Mouse (Mus musculus) ES-CJ7 (cell line): ENCODE measurements around the gene Cpn2.
A peak's percentile ranks its signal among the peaks of the same experiment; 100 is the strongest.

ENCODE experiments used
- DNase-seq: peaks from one replicate; pipeline ENCODE4 v3.0.0; 2011; ENCODE audit warnings: low read depth, low spot score

Gene Cpn2

GRCm38 (mm10) chr16:30280676-30281297 is 13.5 kb upstream of the Cpn2 start:
- DNase-seq = peak; percentile 89

DNA sequence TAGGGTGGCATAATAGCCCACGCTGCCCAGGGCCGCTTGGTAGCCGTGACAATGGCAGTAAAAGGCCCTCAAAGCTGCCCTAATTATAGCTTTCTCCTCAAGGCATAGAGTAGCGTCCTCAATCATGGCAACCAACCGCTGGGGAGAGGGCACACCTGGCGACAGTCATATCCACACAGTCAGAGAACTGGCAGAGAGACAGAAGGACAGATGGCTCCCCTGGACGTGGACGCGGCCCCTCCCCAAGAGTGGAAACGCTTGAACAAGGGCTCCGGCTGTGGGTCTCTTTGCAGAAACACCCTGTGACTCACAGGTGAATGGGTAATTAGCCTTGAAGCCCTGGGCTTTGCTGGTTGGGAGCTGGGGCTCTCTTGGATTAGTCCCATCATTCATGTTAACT is 11.1 kb upstream of the Cpn2 start:
- no peak for DNase-seq

- DNase-seq = no peak
These were observed 8.4 kb upstream of the Cpn2 start for GRCm38 (mm10) chr16:30275558-30276340.

GRCm38 (mm10) chr16:30273065-30273464 is 5.8 kb upstream of the Cpn2 start:
- no peak for DNase-seq

- no peak for DNase-seq
These were observed 4.8 kb upstream of the Cpn2 start for GRCm38 (mm10) chr16:30271941-30272595.

DNA sequence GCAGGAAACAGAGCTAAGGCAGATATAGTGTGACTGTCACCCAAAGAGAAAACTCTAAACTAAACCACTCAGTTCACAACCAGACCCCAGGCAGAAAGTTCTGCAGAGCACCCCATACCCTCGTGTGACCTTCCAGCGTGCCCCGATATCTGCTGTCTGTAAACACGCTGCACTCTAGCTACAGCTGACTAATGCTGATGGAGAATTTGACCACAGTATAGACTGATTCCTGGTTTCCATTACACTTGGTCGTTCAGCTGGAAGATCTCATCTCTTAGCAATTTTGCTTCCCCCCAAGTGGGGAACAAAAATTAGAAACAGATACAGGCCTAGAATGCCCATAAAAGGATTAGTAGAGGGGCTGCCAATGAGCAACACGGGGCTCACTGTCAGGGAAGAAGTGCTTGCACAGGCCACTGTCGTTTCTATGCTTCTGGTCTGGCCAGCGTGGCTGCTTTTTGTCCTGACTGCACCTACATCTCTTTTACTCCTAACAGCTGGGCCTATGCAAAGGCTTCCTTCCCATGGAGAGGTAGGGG is 4.0 kb upstream of the Cpn2 start:
- no peak for DNase-seq

- no peak for DNase-seq
These were observed 738 bp downstream of the Cpn2 start for GRCm38 (mm10) chr16:30266561-30266960.

- DNase-seq = no peak
These were observed 1.7 kb downstream of the Cpn2 start for GRCm38 (mm10) chr16:30265611-30266010.

- DNase-seq = no peak
These were observed 4.1 kb downstream of the Cpn2 start for GRCm38 (mm10) chr16:30263156-30263555.

GRCm38 (mm10) chr16:30262664-30263063 is 4.6 kb downstream of the Cpn2 start:
- DNase-seq = peak; percentile 69

- no peak for DNase-seq
These were observed 5.1 kb downstream of the Cpn2 start for GRCm38 (mm10) chr16:30262157-30262556.

GRCm38 (mm10) chr16:30261341-30261740 is 6.0 kb downstream of the Cpn2 start:
- no peak for DNase-seq

- DNase-seq = no peak
These were observed 7.2 kb downstream of the Cpn2 start for GRCm38 (mm10) chr16:30260012-30260635.

DNA sequence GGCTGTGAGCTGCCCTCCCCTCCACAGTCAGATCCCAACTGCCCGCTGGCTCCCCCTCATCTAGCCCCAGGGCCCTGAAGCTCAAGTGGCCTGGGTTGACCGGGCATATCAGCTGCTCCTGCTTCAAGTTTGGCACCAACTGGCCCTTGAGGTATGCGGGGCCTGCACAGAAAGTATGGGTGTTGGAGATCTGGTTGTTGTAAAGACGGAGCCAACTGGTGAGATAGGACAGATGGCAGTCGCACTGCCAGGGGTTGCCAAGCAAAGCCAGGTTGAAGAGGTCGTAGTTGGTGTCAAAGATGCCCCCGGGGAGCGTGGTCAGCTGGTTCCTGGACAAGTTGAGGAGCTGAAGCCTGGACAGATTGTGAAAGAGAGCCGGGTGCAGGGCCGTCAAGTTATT is 7.9 kb downstream of the Cpn2 start:
- DNase-seq = no peak

- DNase-seq = no peak
These were observed 8.9 kb downstream of the Cpn2 start for GRCm38 (mm10) chr16:30258441-30258840.

DNA sequence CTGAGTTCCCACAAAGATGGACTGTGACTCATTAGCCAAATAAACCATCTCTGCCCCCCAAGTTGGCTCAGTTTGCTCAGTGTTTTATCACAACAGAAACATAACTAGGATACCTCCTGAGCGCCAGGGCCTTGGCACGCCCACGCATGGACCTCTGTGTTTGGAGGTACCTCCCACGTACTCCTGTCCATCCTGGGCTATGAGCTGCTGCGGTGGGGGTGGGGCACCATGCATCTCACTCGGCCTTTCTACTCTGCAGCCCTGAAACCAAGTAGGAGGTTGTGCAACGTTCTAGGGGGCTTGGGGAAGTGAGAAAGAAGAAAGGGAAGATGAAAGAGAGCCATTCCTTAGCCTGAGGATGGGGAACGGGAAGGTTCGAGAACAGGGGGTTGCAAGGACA is 9.6 kb downstream of the Cpn2 start:
- DNase-seq = no peak

DNA sequence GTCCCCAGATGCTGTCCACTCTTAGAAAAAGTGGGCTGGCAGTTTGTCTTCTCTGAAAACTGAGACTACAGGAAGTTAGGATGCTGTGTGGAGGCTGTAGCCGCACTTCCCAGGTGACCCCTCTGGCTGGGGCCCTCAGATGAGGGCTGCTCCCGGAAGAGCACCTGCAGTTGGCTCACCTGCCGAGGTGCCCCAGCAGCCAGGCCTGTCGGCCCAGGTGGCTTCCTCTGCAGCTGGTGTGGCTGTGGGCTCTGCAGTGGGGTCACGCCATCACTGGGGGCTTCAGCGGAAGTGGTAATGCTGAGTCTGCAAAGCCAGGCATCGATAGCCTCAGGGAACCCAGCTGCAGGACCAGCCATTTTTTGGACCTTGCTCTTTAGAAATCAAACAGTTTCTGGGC is 12.2 kb downstream of the Cpn2 start:
- DNase-seq = no peak

- DNase-seq = no peak
These were observed 13.4 kb downstream of the Cpn2 start for GRCm38 (mm10) chr16:30253900-30254299.

DNA sequence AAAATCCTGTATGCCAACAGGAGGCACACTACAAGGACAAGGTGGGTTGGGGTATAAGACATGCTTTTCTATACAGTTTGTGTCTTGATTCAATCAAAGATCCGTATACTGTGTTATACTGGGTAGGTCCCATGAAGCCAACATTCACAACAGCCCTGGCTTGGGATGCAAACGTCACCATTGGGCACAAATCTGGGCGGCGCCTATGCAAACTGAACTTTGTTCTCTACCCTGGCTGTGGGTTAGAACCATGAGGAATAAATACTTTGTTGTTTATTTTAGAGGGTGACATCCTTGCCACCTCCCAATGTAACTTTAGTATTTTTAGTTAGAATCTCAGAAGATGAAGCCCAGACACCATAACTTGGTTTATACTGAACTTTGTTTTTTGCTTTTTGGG is 13.9 kb downstream of the Cpn2 start:
- DNase-seq = no peak

DNA sequence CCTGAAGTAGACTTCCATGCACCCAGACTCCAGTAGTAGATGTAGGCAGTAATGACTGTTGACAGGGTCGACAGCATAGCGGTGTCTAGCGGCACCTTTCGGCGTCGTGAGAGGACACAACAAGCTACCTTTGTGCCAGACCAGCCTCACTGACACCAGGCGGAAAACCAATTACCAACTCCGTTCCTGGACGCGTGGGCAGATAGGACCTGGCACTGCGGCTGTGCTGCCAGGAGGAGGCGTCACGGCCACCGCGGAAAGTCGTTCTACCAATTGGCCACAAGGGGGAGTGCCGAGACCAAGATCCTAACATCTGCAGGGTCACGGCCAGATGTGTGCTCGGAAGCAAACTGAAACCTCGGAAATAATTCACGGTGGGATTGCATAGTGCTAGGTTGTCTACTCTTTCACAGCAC is 15.3 kb downstream of the Cpn2 start:
- DNase-seq = peak; percentile 90

- no peak for DNase-seq
These were observed 23.1 kb downstream of the Cpn2 start for GRCm38 (mm10) chr16:30244037-30244700.

GRCm38 (mm10) chr16:30241623-30242022 is 25.7 kb downstream of the Cpn2 start:
- DNase-seq = no peak
